Mouse (Mus musculus) olfactory bulb, adult 2 months (tissue): ENCODE data around the gene Podn.

Source experiments
- CTCF ChIP-seq: fragments of 200-500 bp; IDR thresholded peaks from 2 replicates; pipeline ENCODE4 v1.5.1; 2012; ENCODE audit warnings: low read depth, mild to moderate bottlenecking, low read length, moderate library complexity; ENCODE audit not compliant: insufficient read depth
- POLR2A ChIP-seq: fragments of 200-500 bp; IDR thresholded peaks from 2 replicates; pipeline ENCODE4 v1.6.1; 2012; ENCODE audit warnings: mild to moderate bottlenecking, low read depth, low read length, moderate library complexity; ENCODE audit not compliant: insufficient read depth

GRCm38 (mm10) chr4:108074204-108074823 is 21.9 kb downstream of the Podn start:
- TF ChIP-seq CTCF (no peak), POLR2A (no peak)
